Mouse (Mus musculus) A20 (cell line): Measurements from ENCODE around the gene Spata1.
"Not testable (repeated sequence)": the region's sequence is repeated elsewhere in the genome, so short reads cannot be mapped to it uniquely, and the experiment has no call there.

Source experiments
- DNase-seq: peaks from one replicate; pipeline ENCODE4 v3.0.0-alpha.2; 2011; ENCODE audit warnings: low read depth, low spot score

The Spata1 gene

DNA sequence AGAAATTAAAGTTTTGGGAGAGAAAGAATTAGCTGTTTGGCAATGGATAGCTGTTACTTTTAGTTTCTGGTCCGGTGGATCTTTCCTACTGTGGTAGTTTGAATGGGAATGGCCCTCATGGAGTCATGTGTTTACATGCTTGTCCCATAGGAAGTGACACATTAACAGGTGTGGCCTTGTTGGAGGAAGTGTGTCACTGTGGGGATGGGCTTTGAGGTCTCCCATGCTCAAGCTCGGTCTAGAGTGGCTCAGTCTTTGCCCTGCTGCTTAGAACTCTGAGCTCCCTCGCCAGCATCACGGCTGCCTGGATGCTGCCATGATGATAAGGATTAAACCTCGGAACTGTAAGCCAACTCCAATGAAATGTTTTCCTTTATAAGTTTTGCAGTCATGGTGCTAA lies 48.2 kb downstream of the Spata1 start:
- DNase-seq: no peak

- peak; percentile 91 for DNase-seq
Observed at GRCm38 (mm10) chr3:146450371-146450841, 49.1 kb downstream of the Spata1 start.

- no peak for DNase-seq
Observed at GRCm38 (mm10) chr3:146449745-146450250, 49.8 kb downstream of the Spata1 start, which contains the start of gene Ctbs. Ctbs (plus strand) TSS chr3:146449795.

- no peak for DNase-seq
Observed at GRCm38 (mm10) chr3:146448969-146449368, 50.6 kb downstream of the Spata1 start.

- no peak for DNase-seq
Observed at GRCm38 (mm10) chr3:146448372-146448771, 51.2 kb downstream of the Spata1 start.

- DNase-seq: no peak
Observed at GRCm38 (mm10) chr3:146447598-146447997, 52.0 kb downstream of the Spata1 start.

DNA sequence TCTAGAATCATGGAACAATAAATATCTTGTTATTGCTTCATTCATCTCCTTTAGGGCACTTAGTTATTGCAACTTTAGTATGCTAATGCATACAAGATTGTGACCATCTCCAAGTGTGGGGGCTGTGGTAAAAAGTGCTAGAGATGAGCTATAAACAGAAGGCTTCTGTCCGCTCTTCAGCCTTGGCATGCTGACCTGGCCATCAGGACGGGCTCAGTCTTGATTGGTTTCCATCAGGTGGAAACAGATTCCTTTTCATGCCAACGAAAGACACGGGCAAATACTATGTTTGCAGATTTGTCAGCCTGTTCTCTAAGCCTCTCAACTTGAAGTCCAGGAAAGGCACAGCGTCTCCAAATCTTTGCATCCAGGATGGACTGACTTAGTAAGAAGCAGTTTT lies 52.4 kb downstream of the Spata1 start:
- no peak for DNase-seq

DNA sequence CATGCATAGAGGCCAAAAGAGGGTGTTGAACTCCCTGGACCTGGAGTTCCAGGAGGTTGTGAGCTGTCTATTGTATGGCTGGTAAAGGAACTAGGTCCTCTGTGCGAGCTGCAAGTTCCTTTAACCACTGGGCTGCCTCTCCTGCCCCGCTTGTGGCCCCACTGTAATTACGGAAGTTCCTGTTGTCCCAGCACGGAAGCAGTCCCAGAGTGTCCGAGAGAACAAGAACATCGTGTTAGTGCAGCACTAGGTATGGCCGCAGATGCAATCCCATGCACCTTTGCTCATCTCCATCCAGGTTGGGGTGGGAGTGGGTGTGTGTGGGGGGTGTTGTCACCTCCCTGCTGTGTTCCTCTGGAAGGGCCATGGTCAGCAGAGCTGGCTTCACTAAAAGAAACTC lies 54.7 kb downstream of the Spata1 start:
- DNase-seq: no peak

- no peak for DNase-seq
Observed at GRCm38 (mm10) chr3:146443380-146443779, 56.2 kb downstream of the Spata1 start.

GRCm38 (mm10) chr3:146442936-146443335 lies 56.6 kb downstream of the Spata1 start:
- no peak for DNase-seq

DNA sequence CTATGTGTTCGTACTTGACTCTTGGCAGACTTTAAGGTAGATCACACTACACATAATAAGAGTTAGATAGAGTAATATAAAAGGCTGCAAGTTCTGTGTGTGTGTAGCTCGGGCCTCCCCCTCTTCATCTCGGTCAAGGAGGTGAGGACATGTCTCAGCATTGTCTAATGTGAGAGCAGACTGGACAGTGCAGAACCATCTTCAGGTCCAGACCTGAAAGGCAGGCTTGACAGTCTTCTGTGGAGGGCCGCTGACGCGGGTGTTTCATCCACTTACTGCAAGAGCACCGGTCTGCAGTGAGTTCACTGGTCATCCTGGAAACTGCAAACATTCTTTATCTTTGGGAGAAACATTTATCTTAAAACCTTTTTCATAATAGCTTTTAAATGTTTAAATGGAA lies 57.1 kb downstream of the Spata1 start:
- DNase-seq: no peak

- no peak for DNase-seq
Observed at GRCm38 (mm10) chr3:146440422-146440821, 59.1 kb downstream of the Spata1 start.

DNA sequence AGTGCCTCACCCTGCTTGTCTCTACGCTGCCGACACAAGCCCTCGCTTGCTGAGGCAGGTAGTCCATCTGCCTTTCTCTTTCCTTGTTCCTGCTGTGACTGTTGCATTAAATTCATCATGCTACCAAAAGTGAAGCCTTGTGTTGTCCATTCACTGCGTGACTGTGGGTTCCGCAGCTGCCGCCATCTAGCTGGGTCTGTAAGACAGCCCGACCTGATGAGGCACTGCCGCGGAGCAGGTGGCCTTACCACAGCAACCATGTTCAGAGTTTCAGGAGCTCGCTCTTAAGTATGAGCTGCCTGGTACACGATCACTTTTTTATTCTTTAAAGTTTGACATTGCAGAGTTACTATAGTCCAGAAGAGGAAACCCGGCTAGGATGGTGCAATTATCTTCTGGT lies 59.5 kb downstream of the Spata1 start:
- DNase-seq: no peak

GRCm38 (mm10) chr3:146436114-146436513 lies 63.4 kb downstream of the Spata1 start:
- DNase-seq: no peak

GRCm38 (mm10) chr3:146435533-146435932 lies 64.0 kb downstream of the Spata1 start:
- DNase-seq: no peak

DNA sequence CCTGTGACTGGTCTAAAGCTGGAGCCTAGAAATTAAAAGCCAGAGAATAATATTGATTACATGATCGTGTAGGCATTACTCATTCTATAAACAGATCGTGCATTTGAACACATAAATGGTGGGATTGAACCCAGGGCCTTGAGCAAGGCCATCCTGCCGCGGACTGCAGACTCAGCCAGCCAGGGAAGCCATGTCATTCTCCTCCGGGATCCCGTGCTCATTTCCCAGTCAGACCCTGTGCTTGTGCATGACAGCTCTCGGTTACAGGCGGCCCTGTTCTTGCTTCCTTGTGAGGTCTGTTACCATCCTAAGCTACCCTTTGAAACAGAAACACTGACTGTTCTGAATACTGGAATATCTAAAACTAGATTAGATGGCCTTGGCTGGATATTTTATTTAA lies 64.9 kb downstream of the Spata1 start:
- no peak for DNase-seq

DNA sequence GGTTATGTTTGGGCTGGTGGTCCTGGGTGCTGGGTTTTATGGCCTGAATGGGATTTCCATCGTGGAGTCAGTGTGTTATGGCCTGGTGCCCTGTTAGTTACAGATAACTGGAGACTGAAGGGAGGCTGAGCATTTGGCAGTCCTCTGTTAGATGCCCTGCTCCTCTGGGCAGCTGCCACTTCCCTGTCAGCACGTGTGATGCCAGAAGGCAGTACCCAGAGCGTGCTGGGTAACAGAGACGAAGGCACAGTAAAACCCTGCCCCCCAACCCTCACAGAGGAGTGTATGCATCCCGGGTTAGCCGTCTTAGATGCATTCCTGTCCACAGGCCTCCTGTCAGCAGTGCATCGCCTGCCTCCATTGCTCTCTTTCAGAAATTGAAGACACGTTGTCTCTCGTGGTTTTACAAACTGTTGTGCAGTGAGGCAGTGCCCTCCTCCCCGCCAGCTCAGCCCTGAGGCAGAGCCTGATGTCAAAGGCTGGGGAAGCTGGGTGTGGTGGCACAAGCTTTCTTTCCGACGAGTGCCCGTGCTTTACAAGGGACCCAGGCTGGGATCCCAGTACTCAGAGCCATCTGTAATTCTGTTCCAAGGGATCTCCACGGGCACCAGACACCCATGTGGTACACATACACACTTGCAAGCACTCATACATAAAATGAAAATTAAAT lies 65.7 kb downstream of the Spata1 start:
- DNase-seq: no peak

DNA sequence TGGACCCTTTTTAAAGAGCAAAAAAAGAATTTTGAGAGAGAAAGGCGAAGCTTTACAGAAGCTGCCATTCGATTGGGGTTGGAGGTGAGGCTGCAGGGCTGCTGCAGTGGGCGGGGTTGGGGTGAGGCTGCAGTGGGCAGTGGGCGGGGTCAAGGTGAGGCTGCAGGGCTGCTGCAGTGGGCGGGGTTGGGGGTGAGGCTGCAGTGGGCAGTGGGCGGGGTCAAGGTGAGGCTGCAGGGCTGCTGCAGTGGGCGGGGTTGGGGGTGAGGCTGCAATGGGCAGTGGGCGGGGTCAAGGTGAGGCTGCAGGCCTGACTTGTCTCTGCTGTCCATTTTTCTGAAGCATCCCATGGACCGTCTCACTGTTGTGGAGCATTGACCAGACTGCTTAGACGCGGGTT lies 66.5 kb downstream of the Spata1 start:
- not testable (repeated sequence) for DNase-seq

DNA sequence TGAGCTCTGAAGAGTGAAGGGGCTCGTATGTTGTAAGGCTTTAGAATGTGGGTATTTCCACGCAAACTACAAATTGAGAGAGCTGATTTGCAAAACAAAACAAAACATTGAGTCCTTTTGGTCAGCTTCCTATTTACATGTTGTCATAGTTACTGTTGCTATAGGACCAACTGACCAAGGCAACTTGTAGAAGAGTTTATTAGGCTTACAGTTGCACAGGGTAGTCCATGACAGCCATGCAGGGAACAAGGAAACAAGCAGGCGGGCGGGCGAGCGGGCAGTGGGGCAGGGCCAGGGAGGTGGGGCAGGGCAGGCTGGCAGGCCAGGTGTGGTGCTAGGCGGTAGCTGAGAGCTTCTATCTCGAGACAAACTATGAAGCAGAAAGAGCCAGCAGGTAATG lies 73.1 kb downstream of the Spata1 start:
- no peak for DNase-seq

DNA sequence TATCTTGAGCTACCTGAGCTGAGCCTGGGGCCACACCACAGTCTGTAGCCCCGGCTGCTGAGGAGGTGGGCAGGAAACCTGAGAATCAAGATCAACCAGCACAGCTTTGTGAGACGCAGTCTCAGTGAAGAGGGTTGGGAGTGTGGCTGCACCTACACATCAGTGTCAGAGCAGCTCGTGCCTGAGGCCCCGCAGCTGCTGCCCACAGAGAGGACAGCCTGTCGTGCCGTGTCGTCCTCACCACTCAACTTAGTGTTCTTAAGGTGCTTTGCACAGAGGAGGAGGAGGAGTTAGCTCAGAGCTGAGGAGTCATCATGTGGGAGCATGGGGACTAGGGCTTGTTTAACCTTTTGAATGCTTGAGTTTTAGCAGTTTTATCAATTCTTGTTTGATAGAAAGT lies 73.7 kb downstream of the Spata1 start:
- DNase-seq: no peak

GRCm38 (mm10) chr3:146424306-146424900 lies 75.2 kb downstream of the Spata1 start:
- DNase-seq: no peak

- DNase-seq: peak; percentile 27
Observed at GRCm38 (mm10) chr3:146423710-146424109, 75.8 kb downstream of the Spata1 start.

GRCm38 (mm10) chr3:146421787-146422186 lies 77.8 kb downstream of the Spata1 start:
- DNase-seq: no peak
